Mouse (Mus musculus): ENCODE measurements around the gene Fkbp14. TPM values are rescaled to one million over a fixed set of nuclear protein-coding genes. Genes with fewer than 3 reads are reported as not detected.

Gene Fkbp14
- total RNA-seq, 2 experiments from 2014 or later, result 31.6 to 35.2 TPM

DNA sequence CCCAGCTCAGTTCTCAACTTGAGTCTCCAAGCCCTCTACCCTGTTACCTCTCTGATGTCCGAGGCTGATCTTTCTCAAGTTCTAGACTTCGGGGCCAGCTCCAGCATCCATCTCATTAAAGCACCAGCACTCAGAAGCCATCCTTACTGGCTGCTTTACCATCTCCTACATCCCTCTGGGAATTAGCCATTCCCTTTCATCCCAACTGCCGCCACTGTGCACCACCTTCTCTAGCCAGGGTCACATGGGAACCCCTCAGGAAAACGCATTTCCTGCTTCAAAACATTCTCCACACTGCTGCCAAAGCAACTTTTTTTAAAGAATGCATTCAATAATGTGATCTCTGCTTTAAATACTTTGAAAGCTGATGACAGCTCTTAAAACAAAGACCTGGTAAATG is 47.8 kb downstream of the Fkbp14 start:
- no peak for DNase-seq (ENCODE audit: low spot score in 2 of 2)

GRCm38 (mm10) chr6:54548314-54549019 is 48.6 kb downstream of the Fkbp14 start:
- peak in 1 of 2 experiments; percentile 24 for DNase-seq (ENCODE audit: low spot score in 2 of 2)

DNA sequence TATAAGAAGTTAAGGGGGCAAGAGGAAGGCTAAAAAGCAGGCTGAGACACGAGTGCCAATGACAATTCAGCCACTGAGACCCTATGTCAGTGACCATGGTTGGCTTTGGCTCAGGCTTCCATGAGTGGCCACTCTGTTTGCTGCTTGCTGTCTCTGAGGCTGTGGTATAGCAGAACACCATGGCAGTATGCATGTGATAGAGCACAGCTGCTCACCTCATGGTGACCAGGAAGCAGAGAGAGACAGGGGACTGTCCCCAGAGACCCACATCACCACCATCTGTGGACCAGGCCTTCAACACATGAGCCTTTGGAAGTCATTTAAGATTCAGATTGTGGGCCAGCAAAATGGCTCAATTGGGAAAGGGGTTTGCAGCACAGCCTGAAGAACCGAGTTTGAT is 53.5 kb downstream of the Fkbp14 start:
- peak in 1 of 2 experiments; percentile 5 for DNase-seq (ENCODE audit: low spot score in 2 of 2)

- DNase-seq (ENCODE audit: low spot score in 2 of 2), result no peak
Observed at GRCm38 (mm10) chr6:54542836-54543235, 54.3 kb downstream of the Fkbp14 start.

GRCm38 (mm10) chr6:54540252-54540887 is 56.7 kb downstream of the Fkbp14 start:
- no peak for DNase-seq (ENCODE audit: low spot score in 2 of 2)

GRCm38 (mm10) chr6:54539396-54539795 is 57.7 kb downstream of the Fkbp14 start:
- no peak for DNase-seq (ENCODE audit: low spot score in 2 of 2)

DNA sequence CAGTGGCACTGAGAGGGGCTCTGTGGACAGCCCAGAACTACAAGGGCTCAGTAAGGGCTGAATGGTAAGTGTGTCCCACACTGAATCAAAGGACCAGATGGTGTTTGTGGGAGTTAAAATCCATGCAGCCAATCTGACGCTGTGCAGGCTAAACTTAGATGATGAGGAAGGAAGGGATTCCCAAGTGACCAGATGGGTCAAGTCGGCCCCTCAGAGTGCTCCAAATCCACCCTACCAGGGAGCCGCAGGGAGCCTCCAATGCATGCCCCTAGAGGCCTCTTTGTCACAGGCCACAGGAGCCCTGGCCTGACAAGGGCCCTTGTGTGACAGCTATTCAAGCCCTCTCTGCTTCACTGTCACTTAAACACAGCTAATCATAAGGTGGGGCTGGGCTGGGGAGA is 58.3 kb downstream of the Fkbp14 start:
- no peak for DNase-seq (ENCODE audit: low spot score in 2 of 2)

DNA sequence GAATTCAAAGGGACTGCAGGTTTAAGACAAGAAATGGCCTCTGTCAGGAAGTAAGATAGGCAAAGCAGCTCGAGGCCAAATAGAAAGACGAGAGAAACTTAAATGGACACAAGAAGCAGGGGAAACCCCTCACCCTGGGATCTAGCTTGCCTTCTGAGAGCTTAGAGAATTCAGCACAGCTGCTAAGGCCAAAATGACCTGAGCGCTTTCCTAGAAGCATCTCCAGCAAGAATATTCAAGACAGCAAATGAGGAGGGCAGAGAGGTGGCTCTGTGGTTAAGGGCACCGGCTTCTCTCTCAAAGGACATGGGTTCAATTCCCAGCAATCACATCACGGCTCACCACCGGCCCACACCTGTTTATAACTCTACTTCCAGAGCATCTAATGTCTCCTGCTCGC is 60.1 kb downstream of the Fkbp14 start:
- no peak for DNase-seq (ENCODE audit: low spot score in 2 of 2)

DNA sequence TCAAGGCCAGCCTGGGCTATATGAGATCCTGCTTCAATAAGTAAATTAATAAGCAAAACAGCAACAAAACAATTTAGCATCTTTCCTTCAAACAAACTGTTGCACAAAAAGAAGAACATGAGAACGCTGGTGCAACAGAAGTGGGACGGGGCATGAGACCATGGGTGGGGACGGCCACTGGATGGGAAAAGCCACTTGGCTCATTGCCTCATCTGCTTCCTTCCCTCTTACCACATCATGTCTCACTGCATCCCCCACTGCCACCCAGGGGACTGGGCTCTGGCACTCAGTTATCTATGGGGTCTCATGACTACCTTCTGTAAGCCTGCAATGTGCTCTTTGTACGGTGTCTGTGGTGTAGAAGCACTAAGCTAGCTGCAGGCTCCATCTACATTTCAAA is 61.6 kb downstream of the Fkbp14 start:
- no peak for DNase-seq (ENCODE audit: low spot score in 2 of 2)

DNA sequence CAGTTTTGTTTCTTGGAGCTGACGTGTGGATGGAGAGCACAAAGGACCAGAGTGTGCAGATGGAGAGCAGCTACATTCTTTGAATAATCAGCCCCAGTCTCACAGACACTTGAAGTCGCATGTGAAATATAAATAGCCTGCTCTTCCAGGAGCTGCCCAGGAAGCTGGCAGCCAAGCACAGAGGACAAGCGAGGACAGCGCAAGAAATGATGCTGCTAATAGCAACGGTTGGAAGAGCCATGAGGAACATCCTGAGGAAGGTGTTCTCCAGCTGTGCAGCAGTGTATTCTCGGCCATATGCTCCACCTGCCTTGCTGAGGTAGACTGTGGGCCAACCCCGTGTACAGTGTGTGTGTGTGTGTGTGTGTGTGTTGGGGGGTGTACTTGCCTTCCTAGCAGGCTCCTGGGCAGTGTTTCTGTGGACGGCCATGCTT is 66.0 kb downstream of the Fkbp14 start:
- no peak for DNase-seq (ENCODE audit: low spot score in 2 of 2)

DNA sequence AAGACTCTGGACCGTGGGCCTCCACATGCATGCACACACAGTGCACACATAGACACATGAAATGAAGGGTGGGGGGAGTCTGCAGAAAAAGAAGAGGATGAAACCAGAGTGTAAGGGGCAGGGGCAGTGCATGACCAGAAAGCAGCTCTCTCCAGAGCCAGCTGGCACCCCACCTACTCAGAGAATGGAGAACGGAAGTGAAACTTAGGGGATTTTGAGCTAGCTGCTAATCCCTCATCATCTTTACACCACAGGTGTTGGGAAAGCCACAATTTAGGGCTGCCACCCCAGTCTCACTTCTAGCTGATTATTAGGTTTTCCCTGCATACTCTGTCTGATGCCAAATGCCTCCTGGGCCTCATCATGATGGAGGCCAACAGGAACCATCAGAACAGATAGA is 66.9 kb downstream of the Fkbp14 start:
- no peak for DNase-seq (ENCODE audit: low spot score in 2 of 2)

GRCm38 (mm10) chr6:54528666-54529065 is 68.4 kb downstream of the Fkbp14 start:
- no peak for DNase-seq (ENCODE audit: low spot score in 2 of 2)

Other genes with a start within 250 kb of the Fkbp14 start
- 1 to 10 TPM; 7.1 to 7.5 TPM for gene Wipf3, start 167.7 kb downstream of the Fkbp14 start, total RNA-seq (2021)
- gene Scrn1, start 30.8 kb downstream of the Fkbp14 start, total RNA-seq (2021), result 10 to 100 TPM; 11.8 to 12.7 TPM
- gene Plekha8, start 2.2 kb downstream of the Fkbp14 start, total RNA-seq (2021), result 1 to 10 TPM; 8.1 to 9.1 TPM
- gene Mturn, start 84.3 kb upstream of the Fkbp14 start, total RNA-seq (2021), result 10 to 100 TPM in 1 of 2 experiments, 1 to 10 TPM in 1; 9.7 to 12.9 TPM
- gene Znrf2, start 219.6 kb upstream of the Fkbp14 start, total RNA-seq (2021), result 10 to 100 TPM; 10.9 to 11.0 TPM